Mouse (Mus musculus) cortical plate, adult 2 months (tissue): ENCODE measurements around the gene H2-Oa.

Experiments
- CTCF ChIP-seq: fragments of 200-500 bp; IDR thresholded peaks from 2 replicates; pipeline ENCODE4 v1.5.1; 2011; ENCODE audit warnings: mild to moderate bottlenecking, control low read depth, low read length; ENCODE audit not compliant: insufficient read depth; ENCODE audit errors: extremely low read depth
- POLR2A ChIP-seq: fragments of 200-500 bp; IDR thresholded peaks from 2 replicates; pipeline ENCODE4 v1.6.1; 2011; ENCODE audit warnings: mild to moderate bottlenecking, low read length, control low read depth; ENCODE audit not compliant: insufficient read depth; ENCODE audit errors: extremely low read depth

DNA sequence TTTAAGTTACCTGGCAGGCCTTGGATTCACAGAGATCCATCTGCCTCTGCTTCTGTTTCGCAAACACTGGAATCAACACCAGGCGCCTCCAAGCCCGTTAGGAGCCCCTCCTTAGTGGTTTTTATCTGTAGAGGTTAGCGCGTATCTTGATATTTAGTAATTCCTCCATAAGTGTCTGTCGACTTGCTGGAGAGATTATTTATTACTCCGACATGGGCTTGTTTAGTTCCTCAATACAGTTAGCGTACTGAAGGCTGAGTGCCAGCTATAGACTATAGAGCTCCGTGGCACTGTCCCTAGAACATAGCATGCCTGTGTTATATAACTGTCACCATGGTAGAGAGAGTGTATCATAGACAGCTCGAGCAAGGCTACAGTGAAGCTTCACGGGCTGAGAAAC lies 4.0 kb upstream of the H2-Oa start:
- TF ChIP-seq CTCF (no peak), POLR2A (no peak)
